Mouse (Mus musculus): ENCODE measurements around the gene Wnt1.

The Wnt1 gene

DNA sequence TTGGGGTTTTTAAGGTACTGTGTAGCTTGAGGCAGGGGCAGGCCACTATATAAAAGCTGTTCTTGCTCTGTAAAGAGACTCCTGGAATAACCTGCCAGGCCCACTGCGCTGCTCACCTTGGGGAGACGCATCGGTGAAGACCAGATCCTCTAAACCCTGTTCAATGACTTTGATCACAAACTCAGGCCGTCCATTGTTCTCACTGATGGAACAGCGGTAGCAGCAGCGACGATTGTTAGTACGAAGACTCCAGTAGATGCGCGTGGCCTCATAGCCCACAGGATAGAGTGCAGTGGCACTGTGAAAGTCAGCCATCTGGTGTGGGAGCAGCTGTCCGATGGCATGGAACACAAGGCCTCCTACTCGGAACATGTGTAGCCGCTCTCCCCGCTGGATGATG lies 49.5 kb downstream of the Wnt1 start:
- DNase-seq: no peak

DNA sequence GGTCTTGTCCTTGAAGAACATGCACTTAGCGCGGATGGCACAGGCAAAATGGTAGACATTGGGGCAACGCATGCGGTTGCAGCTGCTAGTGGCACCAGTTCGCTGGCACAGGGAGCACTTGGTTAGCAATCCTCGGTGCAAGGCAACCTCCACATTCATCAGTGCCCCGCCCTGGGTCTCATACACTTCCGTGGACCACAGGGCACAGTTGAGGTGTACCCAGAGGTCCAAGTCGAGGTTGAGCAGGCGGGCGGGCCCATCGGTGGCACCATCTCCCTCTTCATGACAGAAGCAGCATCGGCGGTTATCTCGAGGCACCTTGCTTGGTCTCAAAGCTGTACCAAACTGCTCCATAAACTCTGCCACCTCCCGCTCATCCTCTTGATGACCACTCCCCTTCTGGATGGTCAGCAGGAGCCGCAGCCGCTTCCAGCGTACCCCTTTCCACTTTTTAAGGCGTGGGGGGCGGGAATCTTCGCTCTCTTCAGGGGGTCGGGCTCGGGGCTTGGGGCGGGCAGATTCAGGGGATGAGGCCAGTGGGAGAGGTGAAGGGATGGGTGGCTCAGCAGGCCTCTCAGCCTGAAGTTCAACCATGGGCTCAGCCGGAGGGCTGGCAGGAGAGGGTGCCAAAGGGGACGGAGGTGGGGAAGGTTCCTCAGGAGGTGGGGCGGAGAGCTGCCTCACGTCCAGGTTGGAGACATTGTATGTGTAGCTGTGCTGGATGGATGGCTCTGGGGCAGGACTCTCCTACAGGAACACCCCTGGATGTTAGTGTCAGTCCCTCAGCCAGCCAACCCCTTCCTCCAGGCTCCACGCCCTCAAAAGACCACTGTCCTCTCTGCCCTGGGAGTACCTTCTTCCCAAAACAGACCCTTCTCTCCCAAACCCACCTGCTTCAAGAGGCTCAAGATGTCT lies 50.3 kb downstream of the Wnt1 start:
- no peak for DNase-seq
